In genomic region chr3:158093919-158094318, GRCm38 (mm10) we compare ENCODE assay signal across 16 mouse cellular contexts.
"Had no signal": no experiment of that assay in that cellular context is flagged by ENCODE, and none has a peak within 500 bp of the region (broad histone marks: within the 10 kb centered on the region; RNA-seq: fewer than 3 reads in every experiment).

No protein-coding gene starts in this region.

- ATAC-seq: liver, postnatal 0 days; lung, postnatal 0 days; midbrain, embryonic 13.5 days; midbrain, embryonic 15.5 days had no signal

- H3K4me3 ChIP-seq: lung, embryonic 15.5 days; megakaryocyte, embryonic 14.5 days; midbrain, embryonic 13.5 days; midbrain, embryonic 15.5 days; neural tube, embryonic 12.5 days; stomach, embryonic 15.5 days had no signal

- DNase-seq: liver, postnatal 0 days; lung, adult 2 months; lung, postnatal 14 days; lung, postnatal 36 days; thymus, adult 2 months; thymus, postnatal 25 days; thymus, postnatal 4 days had no signal

- H3K27ac ChIP-seq: lung, embryonic 15.5 days; macrophage; midbrain, embryonic 13.5 days; midbrain, embryonic 15.5 days; neural tube, embryonic 12.5 days; stomach, embryonic 15.5 days; stomach, postnatal 0 days had no signal
